Mouse (Mus musculus): Measurements from ENCODE around the gene Hectd4. TPM values are rescaled to one million over a fixed set of nuclear protein-coding genes. Genes with fewer than 3 reads are reported as not detected.

Gene Hectd4
- polyA plus RNA-seq, 1 experiment from 2014 or later = 2.0 TPM

GRCm38 (mm10) chr5:121244365-121244731 is 24.3 kb downstream of the Hectd4 start:
- H3K27ac ChIP-seq = no peak overlapping the region
- 88% methylated on average over 5 of the region's 5 CpGs for WGBS
- no peaks in the 10 kb centered on the region for H3K27me3 ChIP-seq (ENCODE audit: insufficient read depth, low read length)
- no peaks in the 10 kb centered on the region for H3K9me3 ChIP-seq (replicated peaks; ENCODE audit: low read length)
- no peak overlapping the region for H3K9ac ChIP-seq (ENCODE audit: low read depth, low read length)
- no peak for TF ChIP-seq CTCF (IDR thresholded peaks at IDR 0.05; ENCODE audit: low read depth)
- H3K4me3 ChIP-seq (replicated peaks; ENCODE audit: low read depth, low read length) = no peak overlapping the region
- H3K4me1 ChIP-seq (replicated peaks; ENCODE audit: insufficient read depth, low read length) = no peaks in the 10 kb centered on the region
- ATAC-seq (replicated peaks; ENCODE audit: low FRiP score, low read depth) = no peak
- no peak overlapping the region for H3K4me2 ChIP-seq (ENCODE audit: low read length)
- no peak for DNase-seq (ENCODE audit: low spot score)
- H3K36me3 ChIP-seq (ENCODE audit: insufficient read depth, low read length) = no peaks in the 10 kb centered on the region

DNA sequence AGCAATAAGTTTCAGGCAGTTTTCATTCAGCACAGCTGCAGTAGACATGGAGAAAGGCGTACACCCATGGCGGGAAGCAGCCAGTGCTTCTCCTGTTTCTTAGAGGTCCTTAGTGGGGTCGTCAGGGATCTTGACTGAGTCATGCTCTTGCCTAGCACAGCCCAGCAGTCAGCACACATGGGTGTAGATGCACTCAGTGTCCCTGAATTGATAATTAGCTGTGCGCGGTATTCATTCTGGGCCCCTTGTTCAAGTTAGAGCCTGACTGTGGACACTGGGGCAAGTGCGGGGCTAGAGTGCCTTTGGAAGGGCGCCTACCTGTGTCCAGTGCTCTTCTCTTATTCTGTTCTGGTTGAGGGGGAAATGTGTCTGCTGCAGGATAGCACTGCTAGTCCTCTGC is 25.2 kb downstream of the Hectd4 start:
- ATAC-seq (replicated peaks; ENCODE audit: low FRiP score, low read depth) (no peak), DNase-seq (ENCODE audit: low spot score) (peak; percentile 20)
- no peaks in the 10 kb centered on the region for H3K27me3 ChIP-seq (ENCODE audit: insufficient read depth, low read length)
- no peak overlapping the region for H3K4me2 ChIP-seq (ENCODE audit: low read length)
- no peak overlapping the region for H3K27ac ChIP-seq
- no peak overlapping the region for H3K9ac ChIP-seq (ENCODE audit: low read depth, low read length)
- no peaks in the 10 kb centered on the region for H3K9me3 ChIP-seq (replicated peaks; ENCODE audit: low read length)
- no peaks in the 10 kb centered on the region for H3K36me3 ChIP-seq (ENCODE audit: insufficient read depth, low read length)
- 72% methylated on average over 7 of the region's 7 CpGs for WGBS
- H3K4me1 ChIP-seq (replicated peaks; ENCODE audit: insufficient read depth, low read length) = no peaks in the 10 kb centered on the region
- no peak for TF ChIP-seq CTCF (IDR thresholded peaks at IDR 0.05; ENCODE audit: low read depth)
- H3K4me3 ChIP-seq (replicated peaks; ENCODE audit: low read depth, low read length) = no peak overlapping the region

- WGBS = 74% methylated on average over 3 of the region's 3 CpGs
These were observed 28.9 kb downstream of the Hectd4 start for GRCm38 (mm10) chr5:121248766-121249394.

DNA sequence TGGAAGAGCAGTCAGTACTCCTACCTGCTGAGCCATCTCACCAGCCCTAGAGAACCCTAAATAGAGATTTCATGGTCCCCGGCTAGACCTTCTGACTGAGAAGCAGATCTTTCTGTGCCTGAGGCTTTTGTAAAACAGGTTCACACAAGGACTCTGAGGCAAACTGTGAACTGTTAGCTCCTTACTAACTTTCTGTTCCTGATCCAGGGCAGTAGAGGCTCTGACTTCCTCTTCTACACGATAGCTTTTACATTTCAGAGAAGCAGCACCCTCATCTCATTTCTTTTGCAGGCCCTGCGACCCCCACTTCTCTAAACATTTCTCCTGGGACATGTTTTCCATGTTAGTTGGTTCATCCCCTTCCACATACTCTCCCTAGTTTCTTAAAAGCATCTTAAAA is 29.7 kb downstream of the Hectd4 start:
- H3K9me3 ChIP-seq (replicated peaks; ENCODE audit: low read length) = no peaks in the 10 kb centered on the region
- 93% methylated on average over 3 of the region's 3 CpGs for WGBS
- no peak for TF ChIP-seq CTCF (IDR thresholded peaks at IDR 0.05; ENCODE audit: low read depth)

More at GRCm38 (mm10) chr5:121248766-121249394, 28.9 kb downstream of the Hectd4 start:
- no peaks in the 10 kb centered on the region for H3K9me3 ChIP-seq (replicated peaks; ENCODE audit: low read length)
- no peak overlapping the region for H3K9ac ChIP-seq (ENCODE audit: low read depth, low read length)
- DNase-seq (ENCODE audit: low spot score) (no peak), ATAC-seq (replicated peaks; ENCODE audit: low FRiP score, low read depth) (no peak)
- H3K36me3 ChIP-seq (ENCODE audit: insufficient read depth, low read length) = no peaks in the 10 kb centered on the region
- H3K4me2 ChIP-seq (ENCODE audit: low read length) = no peak overlapping the region
- no peak overlapping the region for H3K27ac ChIP-seq
- H3K4me3 ChIP-seq (replicated peaks; ENCODE audit: low read depth, low read length) = no peak overlapping the region
- no peaks in the 10 kb centered on the region for H3K27me3 ChIP-seq (ENCODE audit: insufficient read depth, low read length)
- no peaks in the 10 kb centered on the region for H3K4me1 ChIP-seq (replicated peaks; ENCODE audit: insufficient read depth, low read length)
- TF ChIP-seq CTCF (IDR thresholded peaks at IDR 0.05; ENCODE audit: low read depth) = no peak

DNA sequence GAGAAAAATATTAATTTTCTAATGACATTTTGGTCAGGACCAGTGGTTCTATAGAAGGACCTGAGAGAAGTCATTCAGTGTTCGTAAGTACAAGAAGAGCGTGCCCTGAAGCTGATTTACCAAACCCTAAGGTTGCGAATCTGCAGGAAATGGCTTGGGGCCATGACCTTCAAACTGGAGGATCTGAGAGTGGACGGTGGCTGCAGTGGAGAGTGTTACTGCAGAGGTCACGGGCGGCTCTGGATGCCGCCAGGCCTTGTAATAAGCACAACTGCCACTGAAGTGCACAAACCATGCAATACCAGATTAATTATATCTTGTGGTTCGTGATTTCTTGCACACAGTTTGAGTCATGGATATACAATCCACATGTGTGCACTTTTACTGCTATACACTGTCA is 31.8 kb downstream of the Hectd4 start:
- H3K4me1 ChIP-seq (replicated peaks; ENCODE audit: insufficient read depth, low read length) = no peaks in the 10 kb centered on the region
- no peak overlapping the region for H3K9ac ChIP-seq (ENCODE audit: low read depth, low read length)
- H3K27me3 ChIP-seq (ENCODE audit: insufficient read depth, low read length) = no peaks in the 10 kb centered on the region
- WGBS = 63% methylated on average over 8 of the region's 8 CpGs
- no peak overlapping the region for H3K27ac ChIP-seq
- no peaks in the 10 kb centered on the region for H3K9me3 ChIP-seq (replicated peaks; ENCODE audit: low read length)
- H3K4me2 ChIP-seq (ENCODE audit: low read length) = no peak overlapping the region
- 0 out of 2 replicates have a peak, but pooled peaks cover 2% of the 10 kb centered on the region for H3K36me3 ChIP-seq (ENCODE audit: insufficient read depth, low read length)
- DNase-seq (ENCODE audit: low spot score) = no peak
- H3K4me3 ChIP-seq (replicated peaks; ENCODE audit: low read depth, low read length) = no peak overlapping the region
- no peak for TF ChIP-seq CTCF (IDR thresholded peaks at IDR 0.05; ENCODE audit: low read depth)
- ATAC-seq (replicated peaks; ENCODE audit: low FRiP score, low read depth) = no peak

More for the DNA sequence above, 29.7 kb downstream of the Hectd4 start:
- no peaks in the 10 kb centered on the region for H3K4me1 ChIP-seq (replicated peaks; ENCODE audit: insufficient read depth, low read length)
- H3K36me3 ChIP-seq (ENCODE audit: insufficient read depth, low read length) = 0 out of 2 replicates have a peak, but pooled peaks cover 2% of the 10 kb centered on the region
- H3K4me2 ChIP-seq (ENCODE audit: low read length) = no peak overlapping the region
- no peak overlapping the region for H3K27ac ChIP-seq
- H3K27me3 ChIP-seq (ENCODE audit: insufficient read depth, low read length) = no peaks in the 10 kb centered on the region
- no peak overlapping the region for H3K9ac ChIP-seq (ENCODE audit: low read depth, low read length)
- ATAC-seq (replicated peaks; ENCODE audit: low FRiP score, low read depth) = no peak
- no peak overlapping the region for H3K4me3 ChIP-seq (replicated peaks; ENCODE audit: low read depth, low read length)
- DNase-seq (ENCODE audit: low spot score) = no peak

DNA sequence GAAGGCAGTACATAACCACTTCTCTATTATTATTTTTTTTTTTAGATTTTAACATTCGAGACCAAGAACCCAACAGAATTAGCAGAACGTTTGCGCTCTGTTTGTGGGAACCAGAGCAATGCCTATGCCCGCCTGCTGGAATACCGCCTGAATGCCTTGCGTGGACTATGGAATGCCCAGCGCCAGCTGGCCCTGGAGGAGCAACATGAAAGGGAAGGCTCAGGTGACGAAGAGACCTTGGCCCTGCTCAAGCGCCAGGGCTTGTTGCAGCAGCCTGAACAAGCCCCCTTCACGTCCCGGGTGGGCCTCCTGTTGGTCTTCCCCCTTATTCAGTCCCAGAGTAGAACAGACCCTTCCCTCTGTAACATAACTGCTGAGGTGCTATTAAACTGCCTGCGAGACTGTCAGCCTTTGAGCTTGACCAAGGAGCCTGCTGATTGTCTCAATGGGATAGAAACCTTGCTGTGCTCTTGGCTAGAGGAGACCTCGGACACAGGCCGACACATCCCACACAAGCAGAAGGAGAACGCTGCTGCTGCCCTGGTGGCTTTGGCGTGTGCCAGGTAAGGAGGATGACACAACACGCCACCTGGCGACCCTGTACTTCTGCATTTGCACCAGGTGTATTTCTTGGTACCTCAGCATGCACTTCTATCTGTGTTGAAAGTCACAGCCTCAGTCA is 33.9 kb downstream of the Hectd4 start:
- H3K9ac ChIP-seq (ENCODE audit: low read depth, low read length) = no peak overlapping the region
- 0 out of 2 replicates have a peak, but pooled peaks cover 6% of the 10 kb centered on the region for H3K36me3 ChIP-seq (ENCODE audit: insufficient read depth, low read length)
- no peaks in the 10 kb centered on the region for H3K9me3 ChIP-seq (replicated peaks; ENCODE audit: low read length)
- H3K27ac ChIP-seq = no peak overlapping the region
- no peak overlapping the region for H3K4me2 ChIP-seq (ENCODE audit: low read length)
- H3K4me3 ChIP-seq (replicated peaks; ENCODE audit: low read depth, low read length) = no peak overlapping the region
- DNase-seq (ENCODE audit: low spot score) (no peak), ATAC-seq (replicated peaks; ENCODE audit: low FRiP score, low read depth) (no peak)
- WGBS = 86% methylated on average over 18 of the region's 18 CpGs
- H3K27me3 ChIP-seq (ENCODE audit: insufficient read depth, low read length) = no peaks in the 10 kb centered on the region
- no peak for TF ChIP-seq CTCF (IDR thresholded peaks at IDR 0.05; ENCODE audit: low read depth)
- no peaks in the 10 kb centered on the region for H3K4me1 ChIP-seq (replicated peaks; ENCODE audit: insufficient read depth, low read length)
